Mouse (Mus musculus): ENCODE measurements at regions not wholly inside any gene's neighbourhood (a gene's known extent, or its start where the extent isn't known, plus 50 kb on each side); places are given as distances from the start of the nearest gene placed in this dataset.

DNA sequence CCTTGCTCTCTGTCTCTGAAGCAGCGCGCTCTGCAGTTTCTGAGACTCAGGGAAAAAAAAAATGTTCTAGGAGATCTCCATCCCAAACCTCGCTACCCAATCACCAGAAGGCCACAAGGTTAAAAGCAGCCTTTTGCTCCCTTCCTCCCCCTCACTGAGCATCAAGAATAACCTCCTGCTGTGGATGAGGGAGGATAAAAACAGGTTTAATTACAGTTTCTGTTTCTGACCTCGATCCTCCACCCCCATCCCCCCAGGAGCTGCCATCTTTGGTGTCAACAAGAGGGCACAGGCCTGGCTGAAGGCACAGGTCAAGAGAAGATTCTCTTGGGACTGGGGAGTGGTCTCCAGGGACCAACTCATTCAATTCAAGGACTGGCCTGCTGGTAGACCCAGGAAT, 613.0 kb upstream of the Adam5 start:
- no peak overlapping the region for H3K27ac ChIP-seq (ENCODE audit: low read depth, low read length)
- H3K9me3 ChIP-seq (ENCODE audit: low read length), result no peaks in the 10 kb centered on the region
- H3K4me3 ChIP-seq (ENCODE audit: low read depth, low read length), result no peak overlapping the region
- H3K36me3 ChIP-seq (ENCODE audit: insufficient read depth), result no peaks in the 10 kb centered on the region
- 41% methylated on average over 4 of the region's 4 CpGs for WGBS
- no peak for ATAC-seq
- no peak overlapping the region for H3K4me2 ChIP-seq (ENCODE audit: low read depth)
- DNase-seq, result no peak
- no peak for TF ChIP-seq CTCF (IDR thresholded peaks at IDR 0.05; ENCODE audit: low read depth)
- no peaks in the 10 kb centered on the region for H3K27me3 ChIP-seq (ENCODE audit: insufficient read depth, low read length)
- H3K4me1 ChIP-seq (ENCODE audit: insufficient read depth), result no peaks in the 10 kb centered on the region
- H3K9ac ChIP-seq, result no peak overlapping the region

DNA sequence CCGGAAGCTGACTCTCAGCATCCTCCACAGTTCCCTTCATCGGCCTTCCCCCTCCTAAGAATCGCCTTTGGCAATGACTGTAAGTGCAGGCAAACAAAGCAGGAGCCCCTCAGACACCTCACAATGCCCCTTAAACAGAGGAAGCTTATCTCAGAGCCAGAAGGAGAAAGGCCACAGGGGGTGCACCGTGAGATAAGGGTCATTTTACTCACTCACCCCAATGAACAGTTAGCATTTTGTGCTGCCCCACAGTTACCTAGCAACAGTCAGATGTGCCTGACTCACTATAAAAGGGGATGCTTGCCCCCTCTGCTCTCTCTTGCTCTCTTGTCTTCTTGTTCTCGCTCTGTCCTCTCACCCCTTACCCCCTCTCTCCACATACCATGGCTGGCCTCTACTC, 606.4 kb upstream of the Adam5 start:
- no peak overlapping the region for H3K9ac ChIP-seq
- no peaks in the 10 kb centered on the region for H3K9me3 ChIP-seq (ENCODE audit: low read length)
- no peak overlapping the region for H3K4me3 ChIP-seq (ENCODE audit: low read depth, low read length)
- H3K27ac ChIP-seq (ENCODE audit: low read depth, low read length), result no peak overlapping the region
- no peak overlapping the region for H3K4me2 ChIP-seq (ENCODE audit: low read depth)
- no peak for TF ChIP-seq CTCF (IDR thresholded peaks at IDR 0.05; ENCODE audit: low read depth)
- no peaks in the 10 kb centered on the region for H3K4me1 ChIP-seq (ENCODE audit: insufficient read depth)
- no peaks in the 10 kb centered on the region for H3K36me3 ChIP-seq (ENCODE audit: insufficient read depth)
- H3K27me3 ChIP-seq (ENCODE audit: insufficient read depth, low read length), result no peaks in the 10 kb centered on the region
- peak; percentile 31 for DNase-seq
- peak; percentile 59 for ATAC-seq
- 16% methylated on average over 5 of the region's 5 CpGs for WGBS

DNA sequence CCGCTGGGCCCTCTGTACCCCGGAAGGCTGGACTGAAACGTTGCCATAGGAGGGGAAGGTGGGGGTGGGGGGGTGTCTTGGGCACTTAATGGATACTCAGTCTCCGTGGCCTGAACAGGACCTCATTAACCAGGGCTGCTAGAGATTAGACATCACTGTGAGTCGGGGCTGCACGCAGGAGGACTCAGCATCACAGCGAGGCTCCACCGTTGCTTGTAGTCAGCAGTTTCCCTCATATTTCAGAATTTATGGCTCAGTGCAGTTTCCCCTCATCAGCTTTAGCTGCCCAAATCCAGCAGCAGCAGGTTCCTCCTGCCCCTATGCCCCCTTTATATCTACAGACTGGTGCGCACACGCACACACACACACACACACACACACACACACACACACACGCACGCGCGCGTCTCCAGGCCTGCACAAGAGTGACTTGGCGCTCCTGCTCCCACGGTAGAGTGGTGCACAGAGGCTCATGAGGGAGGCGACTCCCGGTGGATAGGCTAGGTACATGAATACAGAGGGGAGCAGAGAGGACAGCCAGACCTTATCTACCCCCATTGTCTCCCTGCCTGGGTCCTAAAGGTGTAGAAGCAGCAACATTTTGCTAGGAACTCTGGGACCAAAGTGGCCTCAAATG, 605.8 kb upstream of the Adam5 start:
- ATAC-seq (peak; percentile 80), DNase-seq (peak; percentile 32)
- TF ChIP-seq CTCF (IDR thresholded peaks at IDR 0.05; ENCODE audit: low read depth), result no peak
- Histone ChIP-seq H3K27ac (ENCODE audit: low read depth, low read length) (no peak overlapping the region), H3K4me1 (ENCODE audit: insufficient read depth) (no peaks in the 10 kb centered on the region), H3K27me3 (ENCODE audit: insufficient read depth, low read length) (no peaks in the 10 kb centered on the region), H3K9ac (no peak overlapping the region), H3K4me2 (ENCODE audit: low read depth) (no peak overlapping the region), H3K9me3 (ENCODE audit: low read length) (no peaks in the 10 kb centered on the region), H3K36me3 (ENCODE audit: insufficient read depth) (no peaks in the 10 kb centered on the region), H3K4me3 (ENCODE audit: low read depth, low read length) (no peak overlapping the region)
- 54% methylated on average over 19 of the region's 19 CpGs for WGBS

DNA sequence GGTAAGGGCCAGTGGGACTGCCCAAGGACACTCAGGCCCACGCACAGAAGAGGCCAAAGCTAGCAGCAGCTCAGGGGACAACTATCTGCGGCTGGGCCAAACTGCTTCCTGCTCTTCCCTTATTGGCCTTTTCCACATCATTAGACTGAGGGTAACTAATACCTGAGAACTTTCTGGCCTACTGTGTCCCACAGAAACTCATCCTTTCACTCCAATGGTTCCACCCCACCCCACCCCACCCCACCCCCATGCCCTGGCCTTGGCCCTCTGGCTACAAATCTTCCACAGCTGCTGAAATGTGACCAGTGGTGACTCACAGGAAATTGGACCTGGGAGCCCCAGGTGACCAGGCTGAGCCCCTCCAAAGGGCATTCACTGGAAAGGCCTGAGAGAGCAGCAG, 604.6 kb upstream of the Adam5 start:
- ATAC-seq (no peak), DNase-seq (no peak)
- no peaks in the 10 kb centered on the region for H3K27me3 ChIP-seq (ENCODE audit: insufficient read depth, low read length)
- no peak overlapping the region for H3K4me3 ChIP-seq (ENCODE audit: low read depth, low read length)
- 88% methylated on average over 2 of the region's 2 CpGs for WGBS
- no peaks in the 10 kb centered on the region for H3K9me3 ChIP-seq (ENCODE audit: low read length)
- H3K4me1 ChIP-seq (ENCODE audit: insufficient read depth), result no peaks in the 10 kb centered on the region
- no peak overlapping the region for H3K27ac ChIP-seq (ENCODE audit: low read depth, low read length)
- H3K9ac ChIP-seq, result no peak overlapping the region
- TF ChIP-seq CTCF (IDR thresholded peaks at IDR 0.05; ENCODE audit: low read depth), result no peak
- H3K36me3 ChIP-seq (ENCODE audit: insufficient read depth), result no peaks in the 10 kb centered on the region
- H3K4me2 ChIP-seq (ENCODE audit: low read depth), result no peak overlapping the region

DNA sequence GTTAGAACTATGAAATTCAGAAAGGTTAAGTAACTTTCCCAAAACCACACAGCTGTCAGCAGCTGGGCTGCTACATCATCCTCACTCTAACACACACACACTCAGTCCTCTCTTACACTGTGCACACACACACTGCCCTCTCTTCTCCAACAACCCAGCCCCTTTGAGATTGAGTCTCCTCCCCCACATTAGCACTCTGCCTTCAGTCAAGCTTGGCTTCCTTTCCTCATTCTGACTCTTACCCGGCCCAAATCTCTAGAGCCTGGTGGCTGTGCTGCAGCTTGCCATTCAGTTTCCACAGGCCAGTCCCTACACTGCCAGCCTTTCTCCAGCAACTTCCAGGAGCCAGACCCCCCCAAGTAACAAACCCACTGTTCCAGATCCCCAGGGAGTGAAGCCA, 602.0 kb upstream of the Adam5 start:
- no peaks in the 10 kb centered on the region for H3K9me3 ChIP-seq (ENCODE audit: low read length)
- H3K9ac ChIP-seq, result no peak overlapping the region
- H3K27me3 ChIP-seq (ENCODE audit: insufficient read depth, low read length), result no peaks in the 10 kb centered on the region
- 55% methylated on average over 1 of the region's 1 CpGs for WGBS
- DNase-seq, result no peak
- H3K36me3 ChIP-seq (ENCODE audit: insufficient read depth), result no peaks in the 10 kb centered on the region
- H3K27ac ChIP-seq (ENCODE audit: low read depth, low read length), result no peak overlapping the region
- no peak for TF ChIP-seq CTCF (IDR thresholded peaks at IDR 0.05; ENCODE audit: low read depth)
- no peak for ATAC-seq
- H3K4me2 ChIP-seq (ENCODE audit: low read depth), result no peak overlapping the region
- H3K4me3 ChIP-seq (ENCODE audit: low read depth, low read length), result no peak overlapping the region
- H3K4me1 ChIP-seq (ENCODE audit: insufficient read depth), result no peaks in the 10 kb centered on the region

DNA sequence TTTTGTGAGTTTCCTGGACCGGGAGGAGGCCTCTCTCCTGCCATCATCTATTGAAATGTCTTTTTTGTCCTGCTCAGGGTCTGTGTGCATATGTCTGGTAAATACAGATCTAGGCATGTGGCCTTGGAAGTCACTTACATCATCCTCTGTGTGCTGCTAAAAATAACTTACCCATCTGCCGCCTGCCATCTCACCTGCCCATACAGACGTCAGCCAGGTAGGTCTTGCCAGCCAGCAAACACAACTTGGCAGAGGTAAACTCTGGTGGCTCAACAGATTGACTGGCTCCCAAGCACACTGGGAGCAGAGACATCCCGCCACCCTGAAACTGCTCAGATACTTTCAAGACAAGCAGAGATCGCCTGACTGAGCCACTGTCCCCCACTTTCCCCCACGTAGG, 597.3 kb upstream of the Adam5 start:
- H3K4me2 ChIP-seq (ENCODE audit: low read depth), result no peak overlapping the region
- ATAC-seq, result no peak
- no peak overlapping the region for H3K27ac ChIP-seq (ENCODE audit: low read depth, low read length)
- no peaks in the 10 kb centered on the region for H3K27me3 ChIP-seq (ENCODE audit: insufficient read depth, low read length)
- H3K4me3 ChIP-seq (ENCODE audit: low read depth, low read length), result no peak overlapping the region
- no peaks in the 10 kb centered on the region for H3K36me3 ChIP-seq (ENCODE audit: insufficient read depth)
- TF ChIP-seq CTCF (IDR thresholded peaks at IDR 0.05; ENCODE audit: low read depth), result no peak
- H3K9me3 ChIP-seq (ENCODE audit: low read length), result no peaks in the 10 kb centered on the region
- 82% methylated on average over 6 of the region's 6 CpGs for WGBS
- no peak overlapping the region for H3K9ac ChIP-seq
- no peak for DNase-seq
- H3K4me1 ChIP-seq (ENCODE audit: insufficient read depth), result no peaks in the 10 kb centered on the region

DNA sequence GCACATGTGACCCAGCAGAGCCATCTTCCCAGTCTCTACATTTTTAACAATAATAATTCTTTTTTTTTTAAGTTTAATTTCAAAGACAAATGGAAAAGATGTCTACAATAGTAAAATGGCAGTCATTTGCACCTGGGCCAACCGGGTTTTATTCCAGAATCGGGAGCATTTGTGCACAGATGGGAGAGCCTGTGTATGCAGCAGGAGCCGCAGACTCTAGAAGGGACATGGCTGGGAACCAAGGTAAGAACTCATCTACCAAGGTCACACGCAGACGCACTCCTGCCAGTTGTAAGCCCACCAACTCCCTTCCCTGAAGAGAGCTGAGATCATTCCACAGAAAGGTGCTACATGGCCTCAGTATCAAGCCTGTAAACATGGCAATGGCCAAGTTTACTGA, 586.4 kb upstream of the Adam5 start:
- Histone ChIP-seq H3K4me3 (ENCODE audit: low read depth, low read length) (no peak overlapping the region), H3K27ac (ENCODE audit: low read depth, low read length) (0 out of 2 replicates have a peak overlapping the region, but pooled peaks have one; percentile 21), H3K4me2 (ENCODE audit: low read depth) (no peak overlapping the region), H3K9ac (no peak overlapping the region), H3K36me3 (ENCODE audit: insufficient read depth) (no peaks in the 10 kb centered on the region), H3K4me1 (ENCODE audit: insufficient read depth) (no peaks in the 10 kb centered on the region), H3K9me3 (ENCODE audit: low read length) (no peaks in the 10 kb centered on the region), H3K27me3 (ENCODE audit: insufficient read depth, low read length) (no peaks in the 10 kb centered on the region)
- DNase-seq (no peak), ATAC-seq (no peak)
- WGBS, result 67% methylated on average over 5 of the region's 5 CpGs
- TF ChIP-seq CTCF (IDR thresholded peaks at IDR 0.05; ENCODE audit: low read depth), result no peak

All from forebrain, postnatal 0 days (tissue).